Mouse (Mus musculus) bone marrow macrophage, adult 2 months (primary cell): ENCODE results near the gene Fhl2. TPM values are rescaled to one million over a fixed set of nuclear protein-coding genes. Genes with fewer than 3 reads are reported as not detected.

Experiments
- H3K27ac ChIP-seq: 2 replicates; pipeline ENCODE4 v1.5.1; 2012; ENCODE audit warnings: low read depth, low read length; ENCODE audit not compliant: insufficient read depth
- H3K4me1 ChIP-seq: 2 replicates; pipeline ENCODE4 v1.6.1; 2012; ENCODE audit warnings: low read length; ENCODE audit not compliant: control insufficient read depth, insufficient read depth
- H3K4me3 ChIP-seq: 2 replicates; pipeline ENCODE4 v1.5.1; 2012; ENCODE audit warnings: mild to moderate bottlenecking, low read length, moderate library complexity; ENCODE audit not compliant: insufficient read depth
- CTCF ChIP-seq: IDR thresholded peaks from 2 replicates; pipeline ENCODE4 v1.5.1; 2012; ENCODE audit warnings: low read depth, mild to moderate bottlenecking, low read length, moderate library complexity
- POLR2A ChIP-seq: IDR thresholded peaks from 2 replicates; pipeline ENCODE4 v1.6.1; 2012; ENCODE audit warnings: mild to moderate bottlenecking, low read depth, low read length, borderline replicate concordance
- polyA plus RNA-seq: library from polyadenylated mRNA; stranded (reverse); fragments of >200 nt; gene quantifications from 2 replicates; pipeline ENCODE4 v1.2.4, GENCODE M21; 2012; ENCODE audit not compliant: missing spikeins, insufficient read depth, insufficient read length

The Fhl2 gene
- polyA plus RNA-seq, 1 experiment = 0.39 TPM

DNA sequence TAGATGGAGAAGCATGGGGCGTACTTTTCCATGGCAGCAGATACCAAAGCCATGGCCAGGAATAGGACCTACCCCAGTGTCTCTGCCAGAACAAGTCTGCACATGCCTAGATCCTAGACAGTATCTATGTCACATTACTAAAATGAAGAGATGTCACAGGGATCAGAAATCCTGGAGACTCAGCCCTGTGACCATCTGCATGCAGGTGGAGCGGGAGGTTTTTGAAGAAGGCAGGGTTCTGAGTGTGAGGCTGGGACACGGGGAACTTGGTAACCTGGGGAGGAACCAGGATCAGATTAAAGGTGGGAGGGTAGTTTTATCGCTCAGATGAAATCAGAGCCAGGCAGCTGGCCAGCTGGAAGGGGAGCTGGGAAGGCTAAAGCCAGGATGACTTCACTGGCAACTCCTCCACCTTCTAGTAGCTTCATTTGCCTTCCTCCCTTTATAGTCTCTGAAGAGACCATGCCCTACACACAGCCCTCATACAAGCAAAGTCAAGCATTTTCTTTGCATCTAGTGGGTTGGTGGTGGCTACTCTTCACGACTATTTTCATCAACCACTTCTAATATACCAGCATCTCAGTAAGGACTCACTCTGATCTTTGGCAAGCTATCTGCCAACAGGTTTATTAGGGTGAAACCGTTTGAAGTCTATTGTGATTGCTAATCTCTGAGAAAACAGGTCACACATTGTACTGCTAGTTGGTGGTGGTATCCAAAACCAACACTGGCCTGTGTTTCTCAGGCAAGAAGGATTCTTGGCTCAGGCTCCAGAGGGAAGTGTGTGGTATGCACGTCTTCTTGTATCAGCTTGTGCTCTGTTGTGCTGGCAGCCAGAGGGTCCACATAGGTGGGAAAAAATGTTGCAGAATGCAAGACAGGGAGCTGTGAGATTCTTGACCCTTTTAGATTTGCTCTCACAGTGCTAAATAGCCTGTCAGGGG lies 23.2 kb downstream of the Fhl2 start:
- Histone ChIP-seq H3K4me3 (no peak overlapping the region), H3K4me1 (no peaks in the 10 kb centered on the region), H3K27ac (no peak overlapping the region)
- TF ChIP-seq CTCF (no peak), POLR2A (no peak)

DNA sequence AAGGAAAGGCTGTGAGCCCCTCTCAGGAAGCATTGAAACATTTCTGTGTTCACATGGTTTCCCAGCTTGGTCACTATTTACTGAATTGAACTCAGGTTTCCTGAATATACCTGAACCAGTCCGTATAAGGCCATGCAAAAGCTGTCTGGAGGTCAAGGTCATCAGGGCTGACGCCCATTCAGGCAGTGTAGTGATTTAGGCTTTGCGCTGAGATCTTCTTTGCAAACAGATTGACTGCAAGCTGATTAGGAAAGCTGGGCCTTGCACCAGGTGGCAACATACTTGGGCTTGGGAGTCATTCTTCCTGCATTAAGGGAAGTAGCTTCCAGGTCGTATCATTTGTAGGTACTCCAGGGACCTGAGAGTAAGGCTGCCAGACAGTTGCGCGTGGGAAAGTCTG lies 25.0 kb downstream of the Fhl2 start:
- H3K4me1 ChIP-seq = no peaks in the 10 kb centered on the region
- H3K27ac ChIP-seq = no peak overlapping the region
- no peak overlapping the region for H3K4me3 ChIP-seq
- TF ChIP-seq POLR2A (no peak), CTCF (no peak)

DNA sequence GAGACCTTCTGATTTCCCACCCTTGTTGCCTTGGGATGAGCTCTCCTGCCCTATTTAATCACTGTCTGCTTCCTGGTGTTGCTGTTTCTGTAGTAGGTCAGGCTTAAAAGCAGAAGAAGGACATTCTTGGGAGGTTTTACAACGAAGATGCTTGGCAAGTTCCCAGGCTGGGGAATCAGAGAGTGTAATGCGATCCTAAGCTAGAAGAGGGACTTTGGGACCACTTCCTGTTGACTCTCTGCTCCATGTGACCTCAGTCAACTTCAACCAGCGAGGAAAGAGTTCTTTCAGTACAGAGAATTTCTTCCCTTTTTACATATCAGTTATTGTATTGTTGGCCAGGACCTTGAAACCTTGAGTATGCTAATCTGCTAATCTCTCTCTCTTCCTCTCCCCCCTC lies 25.7 kb downstream of the Fhl2 start:
- TF ChIP-seq POLR2A = no peak
- TF ChIP-seq CTCF = no peak
- no peaks in the 10 kb centered on the region for H3K4me1 ChIP-seq
- no peak overlapping the region for H3K27ac ChIP-seq
- no peak overlapping the region for H3K4me3 ChIP-seq

DNA sequence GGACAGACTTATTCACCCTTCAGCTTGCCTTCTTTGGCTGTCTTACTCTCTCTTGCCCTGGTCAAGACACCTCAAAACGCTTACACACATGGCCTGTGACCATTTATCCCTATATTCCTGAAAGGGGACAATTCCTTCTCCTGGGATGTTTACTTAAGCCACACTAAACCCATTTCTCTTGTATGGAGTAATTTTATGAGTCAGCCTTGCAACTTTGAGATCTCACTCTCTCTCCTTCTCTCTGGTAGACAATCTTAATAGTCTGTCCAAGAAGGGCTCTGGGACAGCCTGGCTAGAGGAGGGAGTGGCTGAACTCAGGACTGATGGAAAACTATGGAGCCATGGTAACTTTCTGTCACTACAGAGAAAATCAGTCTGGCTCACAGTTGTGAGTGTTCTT lies 27.1 kb downstream of the Fhl2 start:
- H3K4me3 ChIP-seq = no peak overlapping the region
- TF ChIP-seq CTCF = no peak
- TF ChIP-seq POLR2A = no peak
- H3K4me1 ChIP-seq = no peaks in the 10 kb centered on the region
- no peak overlapping the region for H3K27ac ChIP-seq

DNA sequence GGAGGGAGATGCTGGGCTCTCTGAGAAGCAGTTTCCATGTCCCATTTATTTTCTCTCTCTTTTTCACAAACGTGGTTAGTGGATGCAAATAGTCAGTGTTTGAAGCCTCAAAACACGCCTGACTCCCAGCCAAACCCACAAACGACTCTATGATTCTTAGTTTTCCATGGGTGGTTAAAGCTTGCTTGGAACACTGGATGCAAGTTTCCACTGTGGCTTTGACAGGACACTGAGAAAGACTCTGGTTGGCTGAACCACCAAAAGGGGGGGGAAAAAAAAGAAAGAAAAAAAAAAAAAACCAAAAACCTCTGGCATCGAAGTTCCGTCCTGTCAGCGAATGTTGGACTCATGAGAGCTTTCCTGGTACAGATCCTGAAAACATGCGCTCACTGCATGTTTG lies 27.6 kb downstream of the Fhl2 start:
- no peak overlapping the region for H3K27ac ChIP-seq
- H3K4me3 ChIP-seq = no peak overlapping the region
- H3K4me1 ChIP-seq = no peaks in the 10 kb centered on the region
- TF ChIP-seq CTCF (no peak), POLR2A (no peak)

DNA sequence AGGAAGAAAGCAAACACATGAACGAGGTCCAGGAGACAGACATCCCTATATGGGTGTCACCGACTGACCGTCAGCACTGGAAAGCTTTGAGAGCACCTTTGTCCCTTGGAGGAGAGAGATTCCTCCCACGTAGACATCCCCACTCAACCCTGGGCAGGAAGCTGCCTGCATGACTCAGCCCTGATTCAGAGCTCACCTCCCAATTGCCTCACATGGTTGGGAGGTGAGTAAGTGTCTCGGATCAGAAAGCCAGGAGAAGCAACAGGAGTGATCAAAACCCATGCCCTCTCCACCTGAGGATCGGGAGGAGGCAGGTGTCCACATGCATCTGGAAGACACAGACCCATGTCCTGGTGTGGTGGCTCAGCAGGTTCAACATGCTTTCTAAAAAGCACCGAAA lies 28.2 kb downstream of the Fhl2 start:
- TF ChIP-seq CTCF = no peak
- no peak for TF ChIP-seq POLR2A
- no peaks in the 10 kb centered on the region for H3K4me1 ChIP-seq
- H3K27ac ChIP-seq = no peak overlapping the region
- H3K4me3 ChIP-seq = no peak overlapping the region

DNA sequence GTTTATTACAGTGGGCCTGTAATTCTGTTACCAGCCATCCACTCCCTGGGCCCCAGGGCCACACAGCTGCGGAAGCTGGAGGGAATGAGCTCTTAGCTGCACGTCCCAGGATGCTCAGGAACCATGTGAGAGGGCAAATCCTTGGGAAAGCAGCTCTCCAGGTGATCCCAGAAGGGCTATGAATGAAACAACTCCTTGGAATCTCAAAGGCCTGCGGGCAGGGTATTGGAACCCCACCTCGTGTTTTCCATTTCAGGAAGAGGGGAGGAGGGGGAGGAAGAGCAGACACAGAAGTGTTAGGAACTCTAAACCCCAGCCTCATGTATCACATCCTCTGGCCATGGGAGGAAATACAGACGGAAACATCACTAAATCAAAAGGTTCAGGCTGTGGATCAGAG lies 28.8 kb downstream of the Fhl2 start:
- Histone ChIP-seq H3K27ac (no peak overlapping the region), H3K4me1 (no peaks in the 10 kb centered on the region), H3K4me3 (no peak overlapping the region)
- TF ChIP-seq POLR2A (no peak), CTCF (no peak)

DNA sequence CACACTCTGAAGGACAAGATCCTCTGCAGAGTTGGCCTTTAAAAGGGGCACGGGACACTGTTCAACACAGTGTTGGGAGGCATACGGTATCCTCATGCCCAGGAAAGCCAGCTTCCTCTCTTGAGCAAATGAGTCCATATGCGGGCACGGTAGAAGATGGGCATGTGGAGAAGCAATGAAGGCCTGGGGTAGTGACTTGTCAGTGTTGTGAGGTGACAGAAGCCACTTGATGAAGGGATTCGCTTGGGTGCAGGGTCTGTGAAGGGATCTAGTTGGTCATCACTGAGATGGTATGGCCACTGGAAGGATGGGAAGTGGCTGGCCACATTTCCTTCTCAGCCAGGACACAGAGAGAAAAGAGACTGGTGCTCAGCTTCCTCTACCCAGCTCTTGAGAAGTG lies 32.2 kb downstream of the Fhl2 start:
- TF ChIP-seq POLR2A (no peak), CTCF (no peak)
- no peak overlapping the region for H3K4me3 ChIP-seq
- no peak overlapping the region for H3K27ac ChIP-seq
- H3K4me1 ChIP-seq = no peaks in the 10 kb centered on the region

DNA sequence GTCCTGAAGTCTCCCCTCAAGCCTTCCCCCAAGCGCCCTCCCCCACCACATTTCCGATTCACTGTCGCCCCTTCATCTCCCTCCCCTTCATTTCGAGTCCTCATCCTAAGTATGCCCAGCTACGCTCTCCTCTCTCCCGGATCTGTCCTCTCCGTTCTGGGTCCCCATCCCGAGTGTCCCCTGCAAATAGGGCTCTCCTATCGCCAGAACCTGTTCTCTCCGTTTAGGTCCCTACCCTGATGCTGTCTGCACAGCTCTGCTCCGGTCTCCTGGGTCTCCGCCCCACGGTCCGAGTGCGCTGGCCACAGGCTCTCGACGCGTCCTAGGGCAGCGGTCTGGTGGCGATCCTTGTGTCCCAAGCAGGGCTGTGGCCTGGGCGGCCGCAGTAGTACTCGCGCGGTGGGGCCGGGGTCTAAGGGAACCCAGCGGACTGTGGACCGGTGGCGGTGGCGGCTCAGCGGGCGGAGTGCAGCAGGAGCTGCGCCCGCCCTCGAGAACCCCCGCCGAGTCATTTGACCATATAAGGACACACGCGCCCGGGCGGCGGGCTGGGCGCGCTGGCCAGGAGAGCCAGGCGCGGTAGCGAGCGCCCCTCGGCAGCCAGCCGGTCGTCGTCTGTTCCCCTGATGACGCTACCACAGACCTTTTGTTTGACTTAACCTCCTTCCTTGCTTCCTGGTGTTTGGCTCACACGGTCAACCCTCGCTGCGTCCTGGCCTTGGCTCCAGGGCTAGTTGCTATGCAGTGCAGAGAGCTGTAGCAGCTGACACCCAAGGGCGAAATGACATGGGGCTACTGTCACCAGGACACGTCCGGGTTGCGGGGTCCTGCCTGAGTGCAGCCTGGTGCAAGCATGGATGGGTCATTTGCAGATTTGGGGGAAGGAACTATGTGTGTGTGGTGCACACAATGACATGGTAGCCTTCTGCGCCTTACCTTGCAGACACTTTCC lies 33.0 kb downstream of the Fhl2 start:
- Histone ChIP-seq H3K4me3 (peak overlapping the region; percentile 15), H3K27ac (no peak overlapping the region), H3K4me1 (no peaks in the 10 kb centered on the region)
- TF ChIP-seq POLR2A = no peak
- no peak for TF ChIP-seq CTCF

DNA sequence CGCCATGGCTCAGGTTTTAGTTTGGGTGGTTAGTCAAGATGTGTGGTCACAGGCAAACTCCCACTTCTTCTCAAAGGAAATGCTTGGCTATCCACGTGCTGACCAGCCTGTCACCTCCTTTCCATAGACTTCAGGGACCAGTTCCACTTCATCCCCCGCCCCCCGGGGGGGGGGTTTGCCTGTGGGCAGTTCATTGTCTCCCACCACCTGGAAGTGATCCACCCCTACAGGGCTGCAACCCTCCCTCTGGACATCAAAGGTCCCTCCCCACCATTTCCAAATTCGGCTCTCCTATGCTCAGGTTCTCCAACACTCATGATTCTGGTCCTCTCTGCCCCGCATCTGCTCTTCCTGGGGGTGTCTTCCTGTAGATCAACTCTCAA lies 33.7 kb downstream of the Fhl2 start:
- H3K4me1 ChIP-seq = no peaks in the 10 kb centered on the region
- no peak overlapping the region for H3K4me3 ChIP-seq
- H3K27ac ChIP-seq = no peak overlapping the region
- TF ChIP-seq CTCF = no peak
- no peak for TF ChIP-seq POLR2A
